8 mouse cellular contexts compared by ENCODE assay signal in genomic region chr3:95667521-95667920, GRCm38 (mm10). TPM values are rescaled to one million over a fixed set of nuclear protein-coding genes. Genes with fewer than 3 reads are reported as not detected.
DNase-seq lines count a peak whose midpoint lies in the region; ATAC-seq and TF ChIP-seq lines count a peak whose summit lies in the region.

No protein-coding gene starts in this region.

- 19% methylated on average over 4 of the region's 4 CpGs for WGBS in heart, embryonic 14.5 days
- 34% methylated on average over 4 of the region's 4 CpGs for WGBS in forebrain, embryonic 14.5 days
- WGBS in liver, embryonic 14.5 days (ENCODE audit: insufficient replicate concordance), result 64% methylated on average over 4 of the region's 4 CpGs

- H3K9me3 ChIP-seq in heart, embryonic 14.5 days (ENCODE audit: control insufficient read depth, low read length), result no peaks in the 10 kb centered on the region
- H3K9me3 ChIP-seq in CH12.LX (replicated peaks; ENCODE audit: low read length), result no peaks in the 10 kb centered on the region
- H3K9me3 ChIP-seq in forebrain, embryonic 14.5 days (replicated peaks; ENCODE audit: control insufficient read depth, low read length), result no peaks in the 10 kb centered on the region
- no peaks in the 10 kb centered on the region for H3K9me3 ChIP-seq in liver, embryonic 14.5 days (ENCODE audit: control insufficient read depth, low read length)

- no peak for DNase-seq in heart, adult 18-20 months
- DNase-seq in CH12.LX (ENCODE audit: extremely low read depth), result no peak
- no peak for DNase-seq in forebrain, embryonic 14.5 days (ENCODE audit: low spot score)
- no peak for DNase-seq in liver, embryonic 14.5 days (ENCODE audit: low read depth in 3 of 3, low spot score in 3 of 3)
- DNase-seq in urinary bladder, postnatal 10 days (ENCODE audit: low spot score), result no peak
- DNase-seq in embryo, embryonic 10 days (ENCODE audit: low spot score), result no peak
- DNase-seq in cerebellum, postnatal 4 days (ENCODE audit: low spot score in 2 of 2), result no peak

- dilution Hi-C loops in CH12.LX (cut with MboI; ENCODE audit: extremely low pct_ligation_motif_present, extremely low pct_unique_long_range_greater_than_20kb, low sequenced_read_pairs), result no loop called here

- no peak for ATAC-seq in heart, embryonic 14.5 days (ENCODE audit: insufficient number of reproducible peaks, insufficient read depth, low FRiP score, low read depth)
- ATAC-seq in forebrain, embryonic 14.5 days, result peak; percentile 43
- ATAC-seq in liver, embryonic 14.5 days (ENCODE audit: insufficient read depth), result no peak

- H3K36me3 ChIP-seq in heart, embryonic 14.5 days (ENCODE audit: control insufficient read depth, insufficient read depth, low read length), result peaks cover 48% of the 10 kb centered on the region
- H3K36me3 ChIP-seq in CH12.LX (replicated peaks in 1 of 2; ENCODE audit: control insufficient read depth in 1 of 2, insufficient read depth in 1 of 2, low read length in 1 of 2), result peaks cover 15 to 47% of the 10 kb centered on the region in 2 experiments
- peaks cover 40% of the 10 kb centered on the region for H3K36me3 ChIP-seq in forebrain, embryonic 14.5 days (ENCODE audit: control insufficient read depth, insufficient read depth, low read length)
- peaks cover 38% of the 10 kb centered on the region for H3K36me3 ChIP-seq in liver, embryonic 14.5 days (replicated peaks; ENCODE audit: control insufficient read depth, insufficient read depth, low read depth)

- peak overlapping the region in 1 of 2 experiments; percentile 5; a peak in 1 of 4 replicates for H3K4me3 ChIP-seq in heart, embryonic 14.5 days (ENCODE audit: control insufficient read depth in 1 of 2, insufficient read depth in 1 of 2, low read depth in 1 of 2, low read length in 2 of 2)
- H3K4me3 ChIP-seq in CH12.LX (replicated peaks in 1 of 3; ENCODE audit: low read depth in 2 of 3, low read length in 2 of 3, poor library complexity in 1 of 3), result no peak overlapping the region
- H3K4me3 ChIP-seq in forebrain, embryonic 14.5 days (ENCODE audit: low read depth, low read length), result no peak overlapping the region
- H3K4me3 ChIP-seq in liver, embryonic 14.5 days (ENCODE audit: insufficient read depth in 1 of 2, low read depth in 2 of 2, low read length in 2 of 2), result no peak overlapping the region

- no peak for TF ChIP-seq CTCF in CH12.LX (conservative IDR thresholded peaks at IDR 0.05 in 1 of 2, IDR thresholded peaks at IDR 0.05 in 1 of 2; ENCODE audit: low read depth in 2 of 2, low read length in 2 of 2)
- TF ChIP-seq CTCF in liver, embryonic 14.5 days (IDR thresholded peaks at IDR 0.05; ENCODE audit: low read depth), result no peak

- TF ChIP-seq RAD21 in CH12.LX (IDR thresholded peaks at IDR 0.05; ENCODE audit: low read depth, low read length), result no peak

- H3K27me3 ChIP-seq in heart, embryonic 14.5 days (ENCODE audit: control insufficient read depth, insufficient read depth, low read length), result no peaks in the 10 kb centered on the region
- H3K27me3 ChIP-seq in CH12.LX (replicated peaks), result no peaks in the 10 kb centered on the region
- no peaks in the 10 kb centered on the region for H3K27me3 ChIP-seq in forebrain, embryonic 14.5 days (replicated peaks; ENCODE audit: control insufficient read depth, insufficient read depth, low read length)
- no peaks in the 10 kb centered on the region for H3K27me3 ChIP-seq in liver, embryonic 14.5 days (ENCODE audit: control insufficient read depth, insufficient read depth, low read length)

- peaks cover 45 to 73% of the 10 kb centered on the region in 2 experiments for H3K4me1 ChIP-seq in heart, embryonic 14.5 days (ENCODE audit: control insufficient read depth in 2 of 2, insufficient read depth in 2 of 2, low read length in 2 of 2)
- H3K4me1 ChIP-seq in CH12.LX (ENCODE audit: control insufficient read depth in 1 of 2, insufficient read depth in 2 of 2), result peaks cover 34 to 94% of the 10 kb centered on the region in 2 experiments
- H3K4me1 ChIP-seq in forebrain, embryonic 14.5 days (ENCODE audit: control insufficient read depth, insufficient read depth, low read length), result peaks cover 12% of the 10 kb centered on the region; the same call in 1 of the 2 replicates
- H3K4me1 ChIP-seq in liver, embryonic 14.5 days (replicated peaks; ENCODE audit: control insufficient read depth in 2 of 2, insufficient read depth in 2 of 2, low read length in 1 of 2), result peaks cover 51 to 74% of the 10 kb centered on the region in 2 experiments

- peak overlapping the region; percentile 47 for H3K4me2 ChIP-seq in heart, embryonic 14.5 days (ENCODE audit: low read length)
- H3K4me2 ChIP-seq in CH12.LX (ENCODE audit: insufficient read depth, low read depth, poor library complexity, severe bottlenecking), result peak overlapping the region; percentile 9
- peak overlapping the region; percentile 25; the same call in 1 of the 2 replicates for H3K4me2 ChIP-seq in forebrain, embryonic 14.5 days (ENCODE audit: low read length)
- H3K4me2 ChIP-seq in liver, embryonic 14.5 days (ENCODE audit: low read depth), result no peak overlapping the region

- in situ Hi-C loops in CH12.LX (cut with MboI; ENCODE audit: low pct_ligation_motif_present, low pct_unique_long_range_greater_than_20kb, low sequenced_read_pairs), result no loop called here

- TF ChIP-seq POLR2A in CH12.LX (IDR thresholded peaks at IDR 0.05; ENCODE audit: low read depth, low read length), result no peak

- H3K27ac ChIP-seq in heart, embryonic 14.5 days (replicated peaks in 1 of 2; ENCODE audit: control insufficient read depth in 1 of 2, insufficient read depth in 1 of 2, low read depth in 2 of 2, low read length in 2 of 2), result peak overlapping the region; percentile 85 to 94
- H3K27ac ChIP-seq in CH12.LX (ENCODE audit: insufficient read depth, low read depth), result peak overlapping the region; percentile 75
- H3K27ac ChIP-seq in forebrain, embryonic 14.5 days (ENCODE audit: low read depth, low read length), result peak overlapping the region; percentile 77
- peak overlapping the region; percentile 51 for H3K27ac ChIP-seq in liver, embryonic 14.5 days

- TF ChIP-seq EP300 in CH12.LX (IDR thresholded peaks at IDR 0.05; ENCODE audit: low read length), result no peak
- no peak for TF ChIP-seq EP300 in liver, embryonic 14.5 days (IDR thresholded peaks at IDR 0.05; ENCODE audit: low read depth)

- peaks cover 68% of the 10 kb centered on the region for H3K79me2 ChIP-seq in CH12.LX (replicated peaks; ENCODE audit: control insufficient read depth, extremely low read depth, insufficient read depth, poor library complexity, severe bottlenecking)

- H3K9ac ChIP-seq in heart, embryonic 14.5 days (ENCODE audit: low read length), result peak overlapping the region; percentile 67
- H3K9ac ChIP-seq in CH12.LX (ENCODE audit: insufficient read depth, low read depth), result peak overlapping the region; percentile 0; the same call in 1 of the 2 replicates
- H3K9ac ChIP-seq in forebrain, embryonic 14.5 days (ENCODE audit: low read length), result peak overlapping the region; percentile 37; the same call in 1 of the 2 replicates
- H3K9ac ChIP-seq in liver, embryonic 14.5 days (replicated peaks), result 0 out of 2 replicates have a peak overlapping the region, but pooled peaks have one; percentile 7

TF ChIP-seq in CH12.LX, 34 proteins besides CTCF, POLR2A, EP300 and RAD21:
- TF ChIP-seq MXI1 (IDR thresholded peaks at IDR 0.05; ENCODE audit: low read depth, low read length) (no peak), USF1 (IDR thresholded peaks at IDR 0.05; ENCODE audit: low read depth, low read length) (no peak), ZC3H11A (IDR thresholded peaks at IDR 0.05; ENCODE audit: low read depth, low read length) (no peak), KAT2A (IDR thresholded peaks at IDR 0.05; ENCODE audit: insufficient replicate concordance, low read length) (no peak), CHD1 (IDR thresholded peaks at IDR 0.05; ENCODE audit: low read depth, low read length) (no peak), MEF2A (IDR thresholded peaks at IDR 0.05; ENCODE audit: borderline replicate concordance, low read depth, low read length) (no peak), ELF1 (IDR thresholded peaks at IDR 0.05; ENCODE audit: low read depth, low read length) (no peak), ZNF384 (IDR thresholded peaks at IDR 0.05; ENCODE audit: low read depth, low read length) (no peak)

RNA-seq across cellular contexts. Expression of gene Mcl1, which starts 8.9 kb away (rescaled TPM):
- 54.3 and 57.2 TPM in 2 replicates for polyA plus RNA-seq in heart, embryonic 14.5 days (2014; fragmentation: Nextera tagmentation; extraction: Ambion mirVana)
- total RNA-seq in heart, adult 18-20 months (2021), result 100 to 1,000 TPM; 159 to 167 TPM
- total RNA-seq in CH12.LX (2012; rRNA removed) (95.9 and 114 TPM in 2 replicates), CH12.LX (2014; rRNA removed) (223 and 225 TPM in 2 replicates)
- 188 and 197 TPM in 2 replicates for polyA plus RNA-seq in CH12.LX (2012; ENCODE audit: insufficient read length, low read depth)
- polyA plus RNA-seq in forebrain, embryonic 14.5 days (2014; fragmentation: Nextera tagmentation; extraction: Ambion mirVana), result 50.3 and 50.8 TPM in 2 replicates
- 26.6 and 34.6 TPM in 2 replicates for polyA plus RNA-seq in liver, embryonic 14.5 days (2012; rRNA removed)
- 39.2 and 45.0 TPM in 2 replicates for polyA plus RNA-seq in liver, embryonic 14.5 days (2014; fragmentation: Nextera tagmentation; extraction: Ambion mirVana)

RNA-seq across cellular contexts. Expression of gene Adamtsl4, which starts 20.2 kb away (rescaled TPM):
- polyA plus RNA-seq in heart, embryonic 14.5 days (2014; fragmentation: Nextera tagmentation; extraction: Ambion mirVana), result 6.3 and 7.0 TPM in 2 replicates
- total RNA-seq in heart, adult 18-20 months (2021), result 10 to 100 TPM; 39.1 to 40.6 TPM
- total RNA-seq in CH12.LX (2012; rRNA removed) (0.85 and 1.1 TPM in 2 replicates), CH12.LX (2014; rRNA removed) (not detected in 2 replicates)
- polyA plus RNA-seq in CH12.LX (2012; ENCODE audit: insufficient read length, low read depth), result 0.10 TPM in 1 of 2 replicates, not detected in the other
- 0.13 and 0.72 TPM in 2 replicates for polyA plus RNA-seq in forebrain, embryonic 14.5 days (2014; fragmentation: Nextera tagmentation; extraction: Ambion mirVana)
- 0.12 and 0.43 TPM in 2 replicates for polyA plus RNA-seq in liver, embryonic 14.5 days (2012; rRNA removed)
- polyA plus RNA-seq in liver, embryonic 14.5 days (2014; fragmentation: Nextera tagmentation; extraction: Ambion mirVana), result 0.17 and 0.47 TPM in 2 replicates

RNA-seq across cellular contexts. Expression of gene Ensa, which starts 42.7 kb away (rescaled TPM):
- 47.4 and 51.1 TPM in 2 replicates for polyA plus RNA-seq in heart, embryonic 14.5 days (2014; fragmentation: Nextera tagmentation; extraction: Ambion mirVana)
- 10 to 100 TPM; 74.3 to 75.2 TPM for total RNA-seq in heart, adult 18-20 months (2021)
- total RNA-seq in CH12.LX (2012; rRNA removed) (51.5 and 53.9 TPM in 2 replicates), CH12.LX (2014; rRNA removed) (57.8 and 60.8 TPM in 2 replicates)
- 58.4 and 62.6 TPM in 2 replicates for polyA plus RNA-seq in CH12.LX (2012; ENCODE audit: insufficient read length, low read depth)
- polyA plus RNA-seq in forebrain, embryonic 14.5 days (2014; fragmentation: Nextera tagmentation; extraction: Ambion mirVana), result 97.2 and 106 TPM in 2 replicates
- polyA plus RNA-seq in liver, embryonic 14.5 days (2012; rRNA removed), result 10.2 and 14.9 TPM in 2 replicates
- 26.8 and 27.1 TPM in 2 replicates for polyA plus RNA-seq in liver, embryonic 14.5 days (2014; fragmentation: Nextera tagmentation; extraction: Ambion mirVana)

Comparison
In these comparisons a context has a peak if more than half of its experiments do, and no peak if none do; other contexts are left out.
1. H3K9ac ChIP-seq: peak in every context shown above with its lines; median percentile 67 in heart, embryonic 14.5 days; 37 in forebrain, embryonic 14.5 days; 7 in liver, embryonic 14.5 days; 0 in CH12.LX.